Mouse (Mus musculus): ENCODE measurements around the gene Ugt1a10. TPM values are rescaled to one million over a fixed set of nuclear protein-coding genes. Genes with fewer than 3 reads are reported as not detected.
A peak's percentile ranks its signal among the peaks of the same experiment; 100 is the strongest.

The Ugt1a10 gene
- polyA plus RNA-seq, 1 experiment from 2014 or later = not detected

DNA sequence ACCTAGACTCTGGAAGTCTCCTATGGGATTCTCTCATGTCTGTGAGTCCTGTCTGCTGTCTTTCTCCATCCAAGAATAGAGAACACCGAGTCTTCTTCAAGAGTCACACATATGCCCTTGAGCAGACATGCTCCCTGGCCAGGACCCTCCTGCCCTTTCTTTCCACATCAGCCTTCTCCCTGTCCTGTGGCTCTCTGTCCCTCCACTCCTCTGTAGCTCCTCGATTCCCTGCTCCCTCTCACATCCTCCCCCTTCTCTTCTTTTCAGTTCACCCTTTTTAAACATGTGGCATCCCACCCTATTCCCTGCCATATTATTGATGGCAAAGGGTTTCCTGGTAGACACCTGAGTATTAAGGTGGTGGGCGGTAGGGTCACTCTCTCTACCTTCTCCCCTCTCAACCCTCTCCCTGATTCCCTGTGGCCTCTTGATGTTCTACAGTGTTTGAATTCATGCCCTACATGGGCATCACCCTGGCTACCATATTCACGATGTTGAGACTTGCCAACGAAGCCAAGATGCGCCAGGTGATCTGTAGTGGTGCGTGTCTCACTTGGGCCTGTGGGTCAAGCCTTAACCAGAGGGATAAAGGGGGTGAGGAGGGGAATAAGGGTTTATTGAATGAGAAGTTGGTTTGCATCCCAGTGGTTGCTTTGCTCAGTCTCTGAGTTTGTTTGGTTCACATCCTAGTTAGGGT lies 176.8 kb downstream of the Ugt1a10 start:
- Histone ChIP-seq H3K27ac (replicated peaks; ENCODE audit: low read depth, low read length) (no peak overlapping the region), H3K4me3 (replicated peaks; ENCODE audit: low read depth, low read length) (no peak overlapping the region), H3K4me2 (ENCODE audit: low read length) (no peak overlapping the region), H3K27me3 (ENCODE audit: control insufficient read depth, insufficient read depth, low read length) (no peaks in the 10 kb centered on the region), H3K4me1 (ENCODE audit: control insufficient read depth, insufficient read depth, low read length) (no peaks in the 10 kb centered on the region), H3K9ac (replicated peaks; ENCODE audit: low read length) (no peak overlapping the region), H3K36me3 (ENCODE audit: control insufficient read depth, insufficient read depth, low read length) (no peaks in the 10 kb centered on the region), H3K9me3 (ENCODE audit: control insufficient read depth, low read length) (peaks cover 98% of the 10 kb centered on the region)
- no peak for ATAC-seq (ENCODE audit: low FRiP score, low TSS enrichment)
- no peak for DNase-seq
- 68% methylated on average over 7 of the region's 7 CpGs for WGBS

DNA sequence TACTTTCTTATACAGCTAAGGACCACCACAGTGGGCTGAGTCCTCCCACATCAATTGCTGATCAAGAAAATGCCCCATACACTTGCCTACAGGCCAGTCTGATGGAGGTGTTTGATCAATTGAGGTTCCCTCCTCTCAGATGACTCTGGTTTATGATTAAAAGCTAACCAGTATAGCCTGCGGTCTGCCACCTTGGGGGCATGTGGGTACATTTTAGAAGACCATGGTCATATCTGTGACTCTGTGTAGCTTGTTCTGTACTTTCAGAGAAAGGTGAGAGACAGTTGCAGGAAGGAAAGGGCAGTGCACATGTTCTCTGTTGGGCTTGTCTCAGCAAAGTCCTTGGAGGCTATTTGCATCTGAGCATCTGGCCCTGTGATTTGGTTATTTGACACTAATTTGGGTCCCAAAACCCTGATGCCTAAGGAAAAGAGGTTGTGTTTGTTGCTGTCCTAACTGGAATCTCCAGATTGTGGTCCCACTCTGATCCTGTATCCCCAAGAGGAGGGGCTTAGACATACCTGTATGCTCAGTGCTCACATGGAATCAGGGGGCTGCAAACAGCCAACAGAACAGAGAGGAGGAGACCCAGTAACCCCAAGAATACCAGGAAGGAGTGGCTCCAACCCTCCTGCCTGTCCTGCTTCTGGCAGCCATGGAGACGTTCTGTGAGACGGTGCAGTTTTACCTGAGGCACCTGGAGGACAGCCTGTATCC lies 177.6 kb downstream of the Ugt1a10 start:
- H3K4me1 ChIP-seq (ENCODE audit: control insufficient read depth, insufficient read depth, low read length) = no peaks in the 10 kb centered on the region
- H3K4me2 ChIP-seq (ENCODE audit: low read length) = no peak overlapping the region
- no peaks in the 10 kb centered on the region for H3K36me3 ChIP-seq (ENCODE audit: control insufficient read depth, insufficient read depth, low read length)
- H3K9ac ChIP-seq (replicated peaks; ENCODE audit: low read length) = no peak overlapping the region
- 53% methylated on average over 3 of the region's 3 CpGs for WGBS
- H3K27ac ChIP-seq (replicated peaks; ENCODE audit: low read depth, low read length) = no peak overlapping the region
- no peak for ATAC-seq (ENCODE audit: low FRiP score, low TSS enrichment)
- no peaks in the 10 kb centered on the region for H3K27me3 ChIP-seq (ENCODE audit: control insufficient read depth, insufficient read depth, low read length)
- DNase-seq = no peak
- no peak overlapping the region for H3K4me3 ChIP-seq (replicated peaks; ENCODE audit: low read depth, low read length)
- H3K9me3 ChIP-seq (ENCODE audit: control insufficient read depth, low read length) = peaks cover 98% of the 10 kb centered on the region

DNA sequence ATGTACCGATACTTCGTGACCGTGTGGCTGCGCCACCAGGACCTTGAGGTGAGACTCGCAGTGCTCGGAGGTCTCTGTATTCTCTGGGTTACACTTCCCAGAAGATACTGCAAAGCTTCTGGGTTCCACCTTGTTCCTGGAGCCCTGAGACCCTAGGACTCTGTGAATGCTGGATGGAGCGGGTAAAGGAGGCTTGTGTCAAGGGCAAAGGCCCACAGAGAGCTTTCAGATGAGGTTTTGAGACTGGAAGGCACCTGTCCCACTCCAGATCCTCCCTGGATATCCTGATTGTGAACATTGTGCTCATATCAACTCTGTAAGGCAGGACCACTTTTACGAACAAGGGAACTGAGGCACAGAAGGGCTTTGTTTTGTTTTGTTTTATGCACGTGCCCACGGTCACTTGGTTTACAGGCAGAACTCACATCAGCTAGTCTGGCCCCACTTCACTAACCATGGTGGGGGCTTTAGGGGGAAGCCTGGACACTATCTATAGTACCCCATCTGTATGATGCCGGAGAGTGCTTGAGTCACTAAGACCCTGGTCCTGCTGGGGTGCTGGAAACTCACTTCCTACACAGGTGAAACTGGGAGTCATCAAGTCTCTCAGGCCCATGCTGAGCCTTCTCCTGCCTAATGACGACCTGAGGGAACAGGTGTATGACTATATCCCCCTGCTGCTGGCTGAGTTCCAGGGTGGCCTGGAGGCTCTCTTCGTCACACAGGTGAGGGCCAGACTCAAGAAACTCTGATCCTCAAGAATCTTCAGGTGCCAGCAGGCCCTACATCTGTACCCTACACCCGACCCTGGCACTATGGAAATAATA lies 178.4 kb downstream of the Ugt1a10 start:
- DNase-seq (no peak), ATAC-seq (ENCODE audit: low FRiP score, low TSS enrichment) (0 out of 2 replicates have a peak, but pooled peaks have one; percentile 4)
- H3K27ac ChIP-seq (replicated peaks; ENCODE audit: low read depth, low read length) = no peak overlapping the region
- peaks cover 98% of the 10 kb centered on the region for H3K9me3 ChIP-seq (ENCODE audit: control insufficient read depth, low read length)
- H3K27me3 ChIP-seq (ENCODE audit: control insufficient read depth, insufficient read depth, low read length) = no peaks in the 10 kb centered on the region
- H3K9ac ChIP-seq (replicated peaks; ENCODE audit: low read length) = no peak overlapping the region
- no peak overlapping the region for H3K4me3 ChIP-seq (replicated peaks; ENCODE audit: low read depth, low read length)
- no peak overlapping the region for H3K4me2 ChIP-seq (ENCODE audit: low read length)
- 67% methylated on average over 14 of the region's 14 CpGs for WGBS
- no peaks in the 10 kb centered on the region for H3K4me1 ChIP-seq (ENCODE audit: control insufficient read depth, insufficient read depth, low read length)
- no peaks in the 10 kb centered on the region for H3K36me3 ChIP-seq (ENCODE audit: control insufficient read depth, insufficient read depth, low read length)

DNA sequence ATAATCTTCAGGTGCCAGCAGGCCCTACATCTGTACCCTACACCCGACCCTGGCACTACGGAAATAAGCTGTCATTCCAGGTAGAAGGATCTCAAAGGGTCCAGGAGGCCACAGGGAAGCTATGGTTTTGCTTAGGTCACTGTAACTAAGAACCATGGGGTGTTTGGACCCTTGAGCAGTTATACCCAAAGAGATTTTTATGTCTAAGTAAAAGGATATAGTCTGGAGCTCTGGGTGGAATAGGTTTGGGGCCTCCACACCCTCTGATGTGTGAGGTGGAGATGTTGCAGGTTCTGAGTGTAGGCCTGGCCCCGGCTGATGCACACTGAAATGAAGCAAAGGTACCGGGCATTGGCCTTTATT lies 179.0 kb downstream of the Ugt1a10 start:
- Histone ChIP-seq H3K9ac (replicated peaks; ENCODE audit: low read length) (no peak overlapping the region), H3K27ac (replicated peaks; ENCODE audit: low read depth, low read length) (no peak overlapping the region), H3K27me3 (ENCODE audit: control insufficient read depth, insufficient read depth, low read length) (no peaks in the 10 kb centered on the region), H3K36me3 (ENCODE audit: control insufficient read depth, insufficient read depth, low read length) (no peaks in the 10 kb centered on the region), H3K4me2 (ENCODE audit: low read length) (no peak overlapping the region), H3K4me1 (ENCODE audit: control insufficient read depth, insufficient read depth, low read length) (no peaks in the 10 kb centered on the region), H3K4me3 (replicated peaks; ENCODE audit: low read depth, low read length) (no peak overlapping the region), H3K9me3 (ENCODE audit: control insufficient read depth, low read length) (peaks cover 98% of the 10 kb centered on the region)
- DNase-seq = no peak
- ATAC-seq (ENCODE audit: low FRiP score, low TSS enrichment) = no peak
- 66% methylated on average over 4 of the region's 4 CpGs for WGBS

DNA sequence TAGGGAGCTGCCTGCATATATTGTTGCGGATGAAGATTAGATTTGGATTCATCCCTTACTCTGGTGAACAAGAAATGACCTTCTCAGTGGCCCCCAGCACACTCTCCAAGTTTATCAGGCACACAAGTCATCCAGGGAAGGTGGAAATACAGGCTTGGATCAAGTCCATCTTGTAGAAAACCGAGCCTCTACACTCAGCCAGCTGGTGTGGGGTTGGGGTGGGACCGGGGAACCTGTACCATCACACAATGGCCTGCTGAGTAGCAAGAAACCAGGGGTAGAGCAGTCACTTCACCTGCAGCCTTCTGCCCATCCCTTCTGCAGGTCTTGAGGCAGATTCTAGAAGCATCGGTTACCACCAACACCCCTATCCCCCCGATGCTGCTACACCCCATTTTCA lies 179.5 kb downstream of the Ugt1a10 start:
- Histone ChIP-seq H3K27ac (replicated peaks; ENCODE audit: low read depth, low read length) (no peak overlapping the region), H3K9me3 (ENCODE audit: control insufficient read depth, low read length) (peaks cover 98% of the 10 kb centered on the region), H3K4me3 (replicated peaks; ENCODE audit: low read depth, low read length) (no peak overlapping the region), H3K4me1 (ENCODE audit: control insufficient read depth, insufficient read depth, low read length) (no peaks in the 10 kb centered on the region), H3K27me3 (ENCODE audit: control insufficient read depth, insufficient read depth, low read length) (no peaks in the 10 kb centered on the region), H3K36me3 (ENCODE audit: control insufficient read depth, insufficient read depth, low read length) (no peaks in the 10 kb centered on the region), H3K9ac (replicated peaks; ENCODE audit: low read length) (no peak overlapping the region), H3K4me2 (ENCODE audit: low read length) (no peak overlapping the region)
- ATAC-seq (ENCODE audit: low FRiP score, low TSS enrichment) = 0 out of 2 replicates have a peak, but pooled peaks have one; percentile 0
- 43% methylated on average over 5 of the region's 5 CpGs for WGBS
- DNase-seq = no peak

DNA sequence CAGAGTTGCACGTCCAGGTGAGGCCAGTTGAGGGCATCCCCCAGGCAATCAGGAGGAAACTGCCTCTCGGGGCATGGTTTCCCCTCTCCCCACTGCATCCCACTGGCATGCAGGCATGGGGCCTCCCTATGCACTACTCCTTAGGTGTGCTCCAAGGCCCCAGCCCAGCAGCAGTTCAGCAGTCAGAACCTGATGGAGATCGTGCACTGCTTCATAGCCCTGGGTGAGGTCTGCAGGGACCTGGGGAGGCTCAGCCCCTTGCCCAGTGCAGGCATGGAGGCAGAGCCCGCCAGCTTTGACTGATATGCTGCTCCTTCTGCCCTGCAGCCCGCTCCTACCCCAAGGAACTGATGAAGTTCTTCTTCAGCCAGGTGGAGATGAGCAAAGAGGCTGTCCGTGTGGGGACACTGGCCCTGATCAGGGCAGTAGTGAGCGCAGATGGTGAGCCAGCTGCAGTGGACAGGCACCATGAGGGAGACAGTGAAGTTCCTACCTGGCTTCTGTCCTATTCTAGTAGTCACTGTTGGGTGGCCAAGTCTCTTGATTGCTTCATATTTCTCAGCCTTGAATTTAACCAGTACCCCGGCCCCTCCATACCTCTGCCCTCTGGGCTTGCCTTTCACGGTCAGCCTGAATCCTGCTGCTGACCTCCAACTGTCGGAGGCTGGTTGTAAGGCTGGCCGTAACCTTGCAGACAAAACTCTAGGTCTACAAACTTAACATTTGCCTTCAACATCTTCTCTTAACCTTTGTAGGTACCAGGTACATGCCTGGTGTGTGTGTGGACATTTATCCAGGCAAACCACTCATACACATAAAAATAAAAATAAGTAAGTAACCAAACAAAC lies 180.1 kb downstream of the Ugt1a10 start:
- H3K9me3 ChIP-seq (ENCODE audit: control insufficient read depth, low read length) = peaks cover 98% of the 10 kb centered on the region
- WGBS = 65% methylated on average over 11 of the region's 11 CpGs
- H3K36me3 ChIP-seq (ENCODE audit: control insufficient read depth, insufficient read depth, low read length) = no peaks in the 10 kb centered on the region
- H3K4me2 ChIP-seq (ENCODE audit: low read length) = no peak overlapping the region
- no peak for DNase-seq
- H3K4me3 ChIP-seq (replicated peaks; ENCODE audit: low read depth, low read length) = no peak overlapping the region
- no peak overlapping the region for H3K27ac ChIP-seq (replicated peaks; ENCODE audit: low read depth, low read length)
- no peaks in the 10 kb centered on the region for H3K4me1 ChIP-seq (ENCODE audit: control insufficient read depth, insufficient read depth, low read length)
- H3K9ac ChIP-seq (replicated peaks; ENCODE audit: low read length) = no peak overlapping the region
- no peaks in the 10 kb centered on the region for H3K27me3 ChIP-seq (ENCODE audit: control insufficient read depth, insufficient read depth, low read length)
- 0 out of 2 replicates have a peak, but pooled peaks have one; percentile 5 for ATAC-seq (ENCODE audit: low FRiP score, low TSS enrichment)

DNA sequence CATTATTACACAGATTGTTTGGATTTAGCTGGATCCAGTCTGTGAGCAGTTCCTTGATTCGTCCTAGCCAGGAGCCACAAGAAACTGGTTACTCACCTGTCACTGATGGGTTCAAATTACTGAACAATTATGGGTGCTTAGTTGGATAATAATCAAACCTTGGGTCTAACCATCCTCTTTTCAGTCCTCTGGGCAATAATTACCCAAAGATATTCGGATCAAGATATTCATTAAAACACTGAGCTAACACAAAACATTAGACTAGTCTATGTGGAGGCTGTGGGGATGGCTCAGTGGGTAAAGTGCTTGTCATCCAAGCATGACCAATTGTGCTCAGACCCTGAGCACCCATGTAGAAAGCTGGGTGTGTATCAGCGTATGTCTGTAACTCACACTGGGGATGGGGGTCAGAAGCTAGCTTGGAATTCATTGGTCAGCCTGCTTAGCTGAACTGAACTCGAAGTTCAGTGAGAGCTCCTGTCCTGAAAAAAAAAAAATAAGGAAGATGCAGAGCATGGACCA lies 180.8 kb downstream of the Ugt1a10 start:
- no peak overlapping the region for H3K9ac ChIP-seq (replicated peaks; ENCODE audit: low read length)
- H3K27ac ChIP-seq (replicated peaks; ENCODE audit: low read depth, low read length) = no peak overlapping the region
- no peak overlapping the region for H3K4me3 ChIP-seq (replicated peaks; ENCODE audit: low read depth, low read length)
- peaks cover 98% of the 10 kb centered on the region for H3K9me3 ChIP-seq (ENCODE audit: control insufficient read depth, low read length)
- H3K36me3 ChIP-seq (ENCODE audit: control insufficient read depth, insufficient read depth, low read length) = no peaks in the 10 kb centered on the region
- 58% methylated on average over 4 of the region's 4 CpGs for WGBS
- ATAC-seq (ENCODE audit: low FRiP score, low TSS enrichment) (no peak), DNase-seq (no peak)
- H3K4me1 ChIP-seq (ENCODE audit: control insufficient read depth, insufficient read depth, low read length) = no peaks in the 10 kb centered on the region
- no peak overlapping the region for H3K4me2 ChIP-seq (ENCODE audit: low read length)
- H3K27me3 ChIP-seq (ENCODE audit: control insufficient read depth, insufficient read depth, low read length) = no peaks in the 10 kb centered on the region

DNA sequence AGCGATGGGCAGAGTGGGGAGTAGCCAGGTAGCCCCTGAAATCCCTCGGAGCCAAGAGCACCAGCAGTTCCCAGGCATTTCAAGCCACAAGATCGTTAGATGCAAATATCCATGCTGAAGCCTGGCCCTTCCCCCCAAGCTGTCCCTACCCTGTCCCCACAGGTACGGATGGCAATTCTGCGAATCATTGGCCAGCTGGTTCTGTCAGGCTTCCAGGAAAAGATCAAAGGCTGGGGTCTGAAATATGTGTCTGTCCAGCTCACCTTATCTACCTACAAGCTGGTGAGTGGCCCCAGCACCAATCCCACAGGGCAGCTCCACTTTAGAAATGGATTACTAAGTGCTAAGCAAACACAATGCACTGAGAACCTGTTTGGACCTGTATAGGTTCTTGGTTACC lies 182.1 kb downstream of the Ugt1a10 start:
- no peaks in the 10 kb centered on the region for H3K4me1 ChIP-seq (ENCODE audit: control insufficient read depth, insufficient read depth, low read length)
- peaks cover 98% of the 10 kb centered on the region for H3K9me3 ChIP-seq (ENCODE audit: control insufficient read depth, low read length)
- H3K4me2 ChIP-seq (ENCODE audit: low read length) = no peak overlapping the region
- H3K4me3 ChIP-seq (replicated peaks; ENCODE audit: low read depth, low read length) = no peak overlapping the region
- no peak for ATAC-seq (ENCODE audit: low FRiP score, low TSS enrichment)
- no peaks in the 10 kb centered on the region for H3K36me3 ChIP-seq (ENCODE audit: control insufficient read depth, insufficient read depth, low read length)
- no peak overlapping the region for H3K27ac ChIP-seq (replicated peaks; ENCODE audit: low read depth, low read length)
- 79% methylated on average over 5 of the region's 5 CpGs for WGBS
- no peaks in the 10 kb centered on the region for H3K27me3 ChIP-seq (ENCODE audit: control insufficient read depth, insufficient read depth, low read length)
- no peak overlapping the region for H3K9ac ChIP-seq (replicated peaks; ENCODE audit: low read length)
- no peak for DNase-seq

All from midbrain, embryonic 14.5 days (tissue).